Mouse (Mus musculus) right cerebral cortex, postnatal 10 days (tissue): ENCODE measurements at regions not wholly inside any gene's neighbourhood (a gene's known extent, or its start where the extent isn't known, plus 50 kb on each side); places are given as distances from the start of the nearest gene placed in this dataset.

Experiments
- DNase-seq, 2 experiments: peaks; one replicate each; pipeline ENCODE4 v3.0.0; 2021; ENCODE audit warnings: low spot score in 2 of 2

- DNase-seq: peak; percentile 17 to 26
Measured at GRCm38 (mm10) chr1:99369776-99370175, 402.8 kb upstream of the Cntnap5b start.

- DNase-seq: no peak
Measured at GRCm38 (mm10) chr1:99370346-99370940, 402.1 kb upstream of the Cntnap5b start.

DNA sequence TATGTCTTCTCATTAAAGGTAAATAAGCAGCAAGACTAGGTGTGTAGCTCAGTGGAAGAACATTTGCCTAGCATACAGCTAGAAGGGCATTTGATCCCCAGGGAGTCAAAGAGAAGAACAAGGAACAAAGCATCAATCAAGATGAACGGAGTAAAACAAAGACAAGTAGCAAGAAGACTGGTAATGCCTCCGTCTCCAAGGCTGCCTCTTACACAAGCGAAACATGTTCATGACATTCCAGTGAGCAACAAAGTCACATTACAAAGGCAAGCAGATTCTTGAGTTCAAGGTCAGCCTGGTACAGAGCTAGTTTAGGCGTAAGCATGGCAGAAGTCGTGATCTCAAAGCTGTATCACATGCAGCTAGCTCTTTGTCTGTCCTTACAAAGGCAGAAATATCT, 376.8 kb upstream of the Cntnap5b start:
- DNase-seq: no peak
